Mouse (Mus musculus) cortical plate, adult 2 months (tissue): ENCODE measurements around the gene Vasp.
A peak's percentile ranks its signal among the peaks of the same experiment; 100 is the strongest.

Experiments used
- CTCF ChIP-seq: fragments of 200-500 bp; IDR thresholded peaks from 2 replicates; pipeline ENCODE4 v1.5.1; 2011; ENCODE audit warnings: mild to moderate bottlenecking, control low read depth, low read length; ENCODE audit not compliant: insufficient read depth; ENCODE audit errors: extremely low read depth
- POLR2A ChIP-seq: fragments of 200-500 bp; IDR thresholded peaks from 2 replicates; pipeline ENCODE4 v1.6.1; 2011; ENCODE audit warnings: mild to moderate bottlenecking, low read length, control low read depth; ENCODE audit not compliant: insufficient read depth; ENCODE audit errors: extremely low read depth

- no peak for TF ChIP-seq CTCF
- TF ChIP-seq POLR2A = peak; percentile 10; the same call in 1 of the 2 replicates
Measured at GRCm38 (mm10) chr7:19226817-19227797, 44.5 kb downstream of the Vasp start.
